Comparison of ENCODE assay signal across 12 mouse cellular contexts in genomic region chr10:119723671-119724070, GRCm38 (mm10).
"Had no signal": no experiment of that assay in that cellular context is flagged by ENCODE, and none has a peak within 500 bp of the region (broad histone marks: within the 10 kb centered on the region; RNA-seq: fewer than 3 reads in every experiment).

No protein-coding gene starts in this region.

- H3K9me3 ChIP-seq: limb, embryonic 10.5 days; liver, embryonic 15.5 days had no signal

- H3K36me3 ChIP-seq: limb, embryonic 10.5 days; liver, embryonic 15.5 days had no signal

- DNase-seq: kidney, adult 8-10 months; kidney, postnatal 25 days; lung, adult 2 months; lung, postnatal 36 days; thymus, postnatal 36 days had no signal

- H3K27ac ChIP-seq: left cerebral cortex, adult 2 months; limb, embryonic 10.5 days; liver, embryonic 15.5 days had no signal

- H3K4me1 ChIP-seq: liver, embryonic 15.5 days had no signal

- H3K9ac ChIP-seq: liver, embryonic 15.5 days had no signal

- H3K27me3 ChIP-seq: liver, embryonic 15.5 days had no signal

- ATAC-seq: inflammation-experienced regulatory T-cells, adult 6 months; intestine, postnatal 0 days; lung, postnatal 0 days had no signal

- H3K4me2 ChIP-seq: liver, embryonic 11.5 days; liver, embryonic 15.5 days had no signal

- H3K4me3 ChIP-seq: left cerebral cortex, adult 2 months; limb, embryonic 10.5 days; liver, embryonic 15.5 days had no signal
